Mouse (Mus musculus): ENCODE measurements around the gene Zcchc3.

GRCm38 (mm10) chr2:152397004-152397589 lies 17.7 kb downstream of the Zcchc3 start:
- TF ChIP-seq CTCF (IDR thresholded peaks at IDR 0.05) (peak; percentile 13; the same call in 1 of the 2 replicates), EP300 (IDR thresholded peaks at IDR 0.05) (no peak)

Data from lung, postnatal 0 days (tissue).